Mouse (Mus musculus) embryonic facial prominence, embryonic 15.5 days (tissue): Measurements from ENCODE around the gene Gm12117. TPM values are rescaled to one million over a fixed set of nuclear protein-coding genes. Genes with fewer than 3 reads are reported as not detected.

Experiments used
- ATAC-seq: fragments of 200-750 bp; cut with Nextera tagmentation; 2 replicates; pipeline ENCODE4 v1.8.0; 2017; ENCODE audit warnings: low read depth, moderate TSS enrichment; ENCODE audit not compliant: insufficient number of reproducible peaks, low FRiP score, low TSS enrichment
- H3K27ac ChIP-seq: fragments of 300-500 bp; sonication (generic); replicated peaks from 2 replicates; pipeline ENCODE4 v1.5.1; 2015; ENCODE audit warnings: mild to moderate bottlenecking, inconsistent platforms
- H3K27me3 ChIP-seq: fragments of 300-500 bp; sonication (generic); 2 replicates; pipeline ENCODE4 v1.6.1; 2015; ENCODE audit warnings: inconsistent platforms
- H3K36me3 ChIP-seq: fragments of 300-500 bp; sonication (generic); 2 replicates; pipeline ENCODE4 v1.6.1; 2015; ENCODE audit warnings: mild to moderate bottlenecking, inconsistent platforms
- H3K4me1 ChIP-seq: fragments of 300-500 bp; sonication (generic); 2 replicates; pipeline ENCODE4 v1.6.1; 2015; ENCODE audit warnings: inconsistent platforms
- H3K4me2 ChIP-seq: fragments of 300-500 bp; sonication (generic); replicated peaks from 2 replicates; pipeline ENCODE4 v1.6.1; 2015; ENCODE audit warnings: mild to moderate bottlenecking, inconsistent platforms
- H3K4me3 ChIP-seq: fragments of 300-500 bp; sonication (generic); replicated peaks from 2 replicates; pipeline ENCODE4 v1.5.1; 2015; ENCODE audit warnings: mild to moderate bottlenecking, inconsistent platforms
- H3K9ac ChIP-seq: fragments of 300-500 bp; sonication (generic); 2 replicates; pipeline ENCODE4 v1.6.1; 2015; ENCODE audit warnings: inconsistent platforms
- H3K9me3 ChIP-seq: fragments of 300-500 bp; sonication (generic); replicated peaks from 2 replicates; pipeline ENCODE4 v1.6.1; 2016; ENCODE audit warnings: inconsistent platforms
- WGBS: fragments of 180-500 bp; shearing (Covaris S2); methylation state at CpG from one replicate; pipeline ENCODE4 v1.1.7; 2015; 5-methylcytosine and 5-hydroxymethylcytosine counted together
- polyA plus RNA-seq: library from polyadenylated mRNA; unstranded; fragments of >200 nt; fragmentation: Nextera tagmentation; extraction: Ambion mirVana; gene quantifications from 2 replicates; pipeline ENCODE4 v1.2.1, GENCODE M21; 2015

The Gm12117 gene
- polyA plus RNA-seq, 1 experiment from 2014 or later: not detected

GRCm38 (mm10) chr11:33234134-33234533 is 42.4 kb downstream of the Gm12117 start:
- no peaks in the 10 kb centered on the region for H3K36me3 ChIP-seq
- no peaks in the 10 kb centered on the region for H3K9me3 ChIP-seq
- no peaks in the 10 kb centered on the region for H3K4me1 ChIP-seq
- H3K27me3 ChIP-seq: no peaks in the 10 kb centered on the region
- H3K4me2 ChIP-seq: no peak overlapping the region
- no peak overlapping the region for H3K27ac ChIP-seq
- no peak for ATAC-seq
- no peak overlapping the region for H3K4me3 ChIP-seq
- H3K9ac ChIP-seq: no peak overlapping the region
- WGBS: 58% methylated on average over 3 of the region's 3 CpGs

GRCm38 (mm10) chr11:33232056-33232455 is 44.5 kb downstream of the Gm12117 start:
- no peak overlapping the region for H3K4me3 ChIP-seq
- 79% methylated on average over 5 of the region's 5 CpGs for WGBS
- H3K27ac ChIP-seq: no peak overlapping the region
- ATAC-seq: no peak
- H3K9me3 ChIP-seq: no peaks in the 10 kb centered on the region
- no peak overlapping the region for H3K4me2 ChIP-seq
- no peaks in the 10 kb centered on the region for H3K4me1 ChIP-seq
- H3K27me3 ChIP-seq: no peaks in the 10 kb centered on the region
- H3K36me3 ChIP-seq: no peaks in the 10 kb centered on the region
- no peak overlapping the region for H3K9ac ChIP-seq

GRCm38 (mm10) chr11:33228186-33228585 is 48.4 kb downstream of the Gm12117 start:
- no peak overlapping the region for H3K4me2 ChIP-seq
- no peaks in the 10 kb centered on the region for H3K9me3 ChIP-seq
- H3K4me1 ChIP-seq: no peaks in the 10 kb centered on the region
- no peaks in the 10 kb centered on the region for H3K27me3 ChIP-seq
- H3K4me3 ChIP-seq: no peak overlapping the region
- 87% methylated on average over 2 of the region's 2 CpGs for WGBS
- H3K9ac ChIP-seq: no peak overlapping the region
- no peaks in the 10 kb centered on the region for H3K36me3 ChIP-seq
- ATAC-seq: no peak
- H3K27ac ChIP-seq: no peak overlapping the region

- Histone ChIP-seq H3K9ac (no peak overlapping the region), H3K4me3 (no peak overlapping the region), H3K27ac (no peak overlapping the region), H3K36me3 (no peaks in the 10 kb centered on the region), H3K9me3 (no peaks in the 10 kb centered on the region), H3K4me1 (peaks cover 9% of the 10 kb centered on the region), H3K4me2 (no peak overlapping the region), H3K27me3 (no peaks in the 10 kb centered on the region)
- WGBS: 74% methylated on average over 8 of the region's 8 CpGs
- no peak for ATAC-seq
Measured at GRCm38 (mm10) chr11:33226516-33226915, 50.0 kb downstream of the Gm12117 start.

Other genes with a start within 250 kb of the Gm12117 start
- gene Fgf18, start 129.3 kb downstream of the Gm12117 start, polyA plus RNA-seq: 9.5 and 10.3 TPM in 2 replicates
- 769 and 852 TPM in 2 replicates for gene Npm1, start 113.5 kb downstream of the Gm12117 start, polyA plus RNA-seq
- gene Tlx3, start 73.1 kb downstream of the Gm12117 start, polyA plus RNA-seq: 0.52 and 0.63 TPM in 2 replicates
- 3.3 and 4.2 TPM in 2 replicates for gene Ranbp17, start 237.0 kb upstream of the Gm12117 start, polyA plus RNA-seq